Mouse (Mus musculus): ENCODE data around the gene B3gat1. TPM values are rescaled to one million over a fixed set of nuclear protein-coding genes. Genes with fewer than 3 reads are reported as not detected.

Gene B3gat1
- total and polyA plus RNA-seq, 2 experiments = not detected

- H3K79me2 ChIP-seq (ENCODE audit: control insufficient read depth, insufficient read depth, low read length) = no peaks in the 10 kb centered on the region
- TF ChIP-seq CTCF (IDR thresholded peaks at IDR 0.05; ENCODE audit: low read depth, low read length) = no peak
- TF ChIP-seq POLR2A (IDR thresholded peaks at IDR 0.05; ENCODE audit: extremely low read depth, insufficient read depth, low read length) = no peak
- WGBS = 64% methylated on average over 4 of the region's 4 CpGs
- H3K9ac ChIP-seq (ENCODE audit: low read depth, low read length) = no peak overlapping the region
- H3K27me3 ChIP-seq (ENCODE audit: control insufficient read depth, insufficient read depth, low read length) = no peaks in the 10 kb centered on the region
- no peaks in the 10 kb centered on the region for H3K4me1 ChIP-seq (ENCODE audit: control insufficient read depth, insufficient read depth, low read length)
- no peaks in the 10 kb centered on the region for H3K36me3 ChIP-seq (ENCODE audit: control insufficient read depth, insufficient read depth, low read length)
- no peak overlapping the region for H3K27ac ChIP-seq (replicated peaks; ENCODE audit: insufficient read depth, low read depth, low read length)
- no peak for DNase-seq (ENCODE audit: extremely low read depth, low read depth, low spot score)
- no peak overlapping the region for H3K4me3 ChIP-seq (ENCODE audit: insufficient read depth, low read depth, low read length)
Measured at GRCm38 (mm10) chr9:26748893-26749292, 15.4 kb downstream of the B3gat1 start.

- TF ChIP-seq CTCF (IDR thresholded peaks at IDR 0.05; ENCODE audit: low read depth, low read length) = no peak
- no peak for TF ChIP-seq POLR2A (IDR thresholded peaks at IDR 0.05; ENCODE audit: extremely low read depth, insufficient read depth, low read length)
- Histone ChIP-seq H3K79me2 (ENCODE audit: control insufficient read depth, insufficient read depth, low read length) (no peaks in the 10 kb centered on the region), H3K27me3 (ENCODE audit: control insufficient read depth, insufficient read depth, low read length) (no peaks in the 10 kb centered on the region), H3K36me3 (ENCODE audit: control insufficient read depth, insufficient read depth, low read length) (no peaks in the 10 kb centered on the region), H3K9ac (ENCODE audit: low read depth, low read length) (no peak overlapping the region), H3K4me3 (ENCODE audit: insufficient read depth, low read depth, low read length) (no peak overlapping the region), H3K27ac (replicated peaks; ENCODE audit: insufficient read depth, low read depth, low read length) (no peak overlapping the region), H3K4me1 (ENCODE audit: control insufficient read depth, insufficient read depth, low read length) (no peaks in the 10 kb centered on the region)
- no peak for DNase-seq (ENCODE audit: extremely low read depth, low read depth, low spot score)
- 28% methylated on average over 9 of the region's 9 CpGs for WGBS
Measured at GRCm38 (mm10) chr9:26760081-26760480, 26.6 kb downstream of the B3gat1 start.

GRCm38 (mm10) chr9:26760576-26760975, 27.0 kb downstream of the B3gat1 start:
- Histone ChIP-seq H3K4me3 (ENCODE audit: insufficient read depth, low read depth, low read length) (no peak overlapping the region), H3K79me2 (ENCODE audit: control insufficient read depth, insufficient read depth, low read length) (no peaks in the 10 kb centered on the region), H3K27me3 (ENCODE audit: control insufficient read depth, insufficient read depth, low read length) (no peaks in the 10 kb centered on the region), H3K9ac (ENCODE audit: low read depth, low read length) (no peak overlapping the region), H3K27ac (replicated peaks; ENCODE audit: insufficient read depth, low read depth, low read length) (no peak overlapping the region), H3K36me3 (ENCODE audit: control insufficient read depth, insufficient read depth, low read length) (no peaks in the 10 kb centered on the region), H3K4me1 (ENCODE audit: control insufficient read depth, insufficient read depth, low read length) (no peaks in the 10 kb centered on the region)
- 79% methylated on average over 5 of the region's 5 CpGs for WGBS
- DNase-seq (ENCODE audit: extremely low read depth, low read depth, low spot score) = no peak
- no peak for TF ChIP-seq POLR2A (IDR thresholded peaks at IDR 0.05; ENCODE audit: extremely low read depth, insufficient read depth, low read length)
- no peak for TF ChIP-seq CTCF (IDR thresholded peaks at IDR 0.05; ENCODE audit: low read depth, low read length)

- Histone ChIP-seq H3K36me3 (ENCODE audit: control insufficient read depth, insufficient read depth, low read length) (no peaks in the 10 kb centered on the region), H3K27ac (replicated peaks; ENCODE audit: insufficient read depth, low read depth, low read length) (no peak overlapping the region), H3K79me2 (ENCODE audit: control insufficient read depth, insufficient read depth, low read length) (no peaks in the 10 kb centered on the region), H3K27me3 (ENCODE audit: control insufficient read depth, insufficient read depth, low read length) (no peaks in the 10 kb centered on the region; the same call in 1 of the 2 replicates), H3K9ac (ENCODE audit: low read depth, low read length) (no peak overlapping the region), H3K4me3 (ENCODE audit: insufficient read depth, low read depth, low read length) (no peak overlapping the region), H3K4me1 (ENCODE audit: control insufficient read depth, insufficient read depth, low read length) (no peaks in the 10 kb centered on the region)
- 86% methylated on average over 6 of the region's 6 CpGs for WGBS
- no peak for TF ChIP-seq CTCF (IDR thresholded peaks at IDR 0.05; ENCODE audit: low read depth, low read length)
- TF ChIP-seq POLR2A (IDR thresholded peaks at IDR 0.05; ENCODE audit: extremely low read depth, insufficient read depth, low read length) = no peak
- DNase-seq (ENCODE audit: extremely low read depth, low read depth, low spot score) = no peak
Measured at GRCm38 (mm10) chr9:26762477-26762876, 28.9 kb downstream of the B3gat1 start.

GRCm38 (mm10) chr9:26768181-26768580, 34.7 kb downstream of the B3gat1 start:
- Histone ChIP-seq H3K4me1 (ENCODE audit: control insufficient read depth, insufficient read depth, low read length) (no peaks in the 10 kb centered on the region), H3K36me3 (ENCODE audit: control insufficient read depth, insufficient read depth, low read length) (no peaks in the 10 kb centered on the region), H3K27ac (replicated peaks; ENCODE audit: insufficient read depth, low read depth, low read length) (no peak overlapping the region), H3K4me3 (ENCODE audit: insufficient read depth, low read depth, low read length) (no peak overlapping the region), H3K27me3 (ENCODE audit: control insufficient read depth, insufficient read depth, low read length) (no peaks in the 10 kb centered on the region; the same call in 1 of the 2 replicates), H3K9ac (ENCODE audit: low read depth, low read length) (no peak overlapping the region), H3K79me2 (ENCODE audit: control insufficient read depth, insufficient read depth, low read length) (no peaks in the 10 kb centered on the region)
- DNase-seq (ENCODE audit: extremely low read depth, low read depth, low spot score) = no peak
- WGBS = 64% methylated on average over 3 of the region's 3 CpGs
- TF ChIP-seq CTCF (IDR thresholded peaks at IDR 0.05; ENCODE audit: low read depth, low read length) (no peak), POLR2A (IDR thresholded peaks at IDR 0.05; ENCODE audit: extremely low read depth, insufficient read depth, low read length) (no peak)

- Histone ChIP-seq H3K9ac (ENCODE audit: low read depth, low read length) (no peak overlapping the region), H3K4me1 (ENCODE audit: control insufficient read depth, insufficient read depth, low read length) (no peaks in the 10 kb centered on the region), H3K27ac (replicated peaks; ENCODE audit: insufficient read depth, low read depth, low read length) (no peak overlapping the region), H3K27me3 (ENCODE audit: control insufficient read depth, insufficient read depth, low read length) (no peaks in the 10 kb centered on the region), H3K4me3 (ENCODE audit: insufficient read depth, low read depth, low read length) (no peak overlapping the region), H3K36me3 (ENCODE audit: control insufficient read depth, insufficient read depth, low read length) (no peaks in the 10 kb centered on the region), H3K79me2 (ENCODE audit: control insufficient read depth, insufficient read depth, low read length) (no peaks in the 10 kb centered on the region)
- 56% methylated on average over 2 of the region's 2 CpGs for WGBS
- no peak for TF ChIP-seq CTCF (IDR thresholded peaks at IDR 0.05; ENCODE audit: low read depth, low read length)
- TF ChIP-seq POLR2A (IDR thresholded peaks at IDR 0.05; ENCODE audit: extremely low read depth, insufficient read depth, low read length) = no peak
- DNase-seq (ENCODE audit: extremely low read depth, low read depth, low spot score) = no peak
Measured at GRCm38 (mm10) chr9:26775700-26776099, 42.2 kb downstream of the B3gat1 start.
